Mouse (Mus musculus) olfactory bulb, adult 2 months (tissue): ENCODE measurements around the gene 9030612E09Rik.

ENCODE experiments used
- CTCF ChIP-seq: fragments of 200-500 bp; IDR thresholded peaks from 2 replicates; pipeline ENCODE4 v1.5.1; 2012; ENCODE audit warnings: low read depth, mild to moderate bottlenecking, low read length, moderate library complexity; ENCODE audit not compliant: insufficient read depth
- POLR2A ChIP-seq: fragments of 200-500 bp; IDR thresholded peaks from 2 replicates; pipeline ENCODE4 v1.6.1; 2012; ENCODE audit warnings: mild to moderate bottlenecking, low read depth, low read length, moderate library complexity; ENCODE audit not compliant: insufficient read depth

GRCm38 (mm10) chr10:43172066-43172465, 2.4 kb upstream of the 9030612E09Rik start:
- TF ChIP-seq CTCF (no peak), POLR2A (no peak)
